Mouse (Mus musculus) heart, postnatal 0 days (tissue): ENCODE results near the gene Med6. TPM values are rescaled to one million over a fixed set of nuclear protein-coding genes. Genes with fewer than 3 reads are reported as not detected.

Source experiments
- ATAC-seq: fragments of 200-750 bp; cut with Nextera tagmentation; 2 replicates; pipeline ENCODE4 v1.8.0; 2017; ENCODE audit warnings: low read depth, moderate number of reproducible peaks, moderate library complexity; ENCODE audit not compliant: insufficient read depth
- DNase-seq: peaks from one replicate; pipeline ENCODE4 v3.0.0-alpha.2; 2016; ENCODE audit warnings: low spot score
- H3K27ac ChIP-seq: fragments of 300-500 bp; sonication (generic); 2 replicates; pipeline ENCODE4 v1.5.1; 2014; ENCODE audit warnings: low read depth, mild to moderate bottlenecking
- H3K27me3 ChIP-seq: fragments of 300-500 bp; sonication (generic); 2 replicates; pipeline ENCODE4 v1.6.1; 2014; ENCODE audit warnings: low read length, mixed read lengths; ENCODE audit not compliant: control insufficient read depth, insufficient read depth
- H3K36me3 ChIP-seq: fragments of 300-500 bp; sonication (generic); replicated peaks from 2 replicates; pipeline ENCODE4 v1.6.1; 2014; ENCODE audit warnings: low read length, mixed read lengths; ENCODE audit not compliant: control insufficient read depth, insufficient read depth
- H3K4me1 ChIP-seq: fragments of 300-500 bp; sonication (generic); 2 replicates; pipeline ENCODE4 v1.6.1; 2014; ENCODE audit warnings: antibody characterized with exemption; ENCODE audit not compliant: control insufficient read depth, insufficient read depth
- H3K4me2 ChIP-seq: fragments of 300-500 bp; sonication (generic); 2 replicates; pipeline ENCODE4 v1.6.1; 2014; ENCODE audit warnings: low read depth, mild to moderate bottlenecking, low read length, moderate library complexity
- H3K4me3 ChIP-seq: fragments of 300-500 bp; sonication (generic); 2 replicates; pipeline ENCODE4 v1.5.1; 2014; ENCODE audit warnings: low read depth, low read length
- H3K9ac ChIP-seq: fragments of 300-500 bp; sonication (generic); replicated peaks from 2 replicates; pipeline ENCODE4 v1.6.1; 2014; ENCODE audit warnings: low read depth, low read length, mixed read lengths
- H3K9me3 ChIP-seq: fragments of 300-500 bp; sonication (generic); replicated peaks from 2 replicates; pipeline ENCODE4 v1.6.1; 2016; ENCODE audit warnings: low read length; ENCODE audit not compliant: control insufficient read depth
- CTCF ChIP-seq: IDR thresholded peaks from 2 replicates; pipeline ENCODE4 v1.5.1; 2016; ENCODE audit warnings: antibody characterized with exemption, control low read depth, low read depth
- EP300 ChIP-seq: IDR thresholded peaks from 2 replicates; pipeline ENCODE4 v1.6.1; 2016; ENCODE audit warnings: antibody characterized with exemption, low read depth
- WGBS: fragments of 180-500 bp; shearing (Covaris S2); extraction: QIAGEN DNeasy Blood & Tissue Kit; methylation state at CpG from one replicate; pipeline ENCODE4 v1.1.7; 2014; 5-methylcytosine and 5-hydroxymethylcytosine counted together
- polyA plus RNA-seq: library from polyadenylated mRNA; unstranded; fragments of >200 nt; fragmentation: Nextera tagmentation; extraction: Ambion mirVana; gene quantifications from 2 replicates; pipeline ENCODE4 v1.2.1, GENCODE M21; 2015
- total RNA-seq: library from RNA; depleted of rRNA; stranded (reverse); fragments of >200 nt; gene quantifications from 2 replicates; pipeline ENCODE4 v1.2.3, GENCODE M21; 2014; ENCODE audit warnings: low replicate concordance

Gene Med6
- total and polyA plus RNA-seq, 2 experiments from 2014 or later = 13.5 to 31.8 TPM

DNA sequence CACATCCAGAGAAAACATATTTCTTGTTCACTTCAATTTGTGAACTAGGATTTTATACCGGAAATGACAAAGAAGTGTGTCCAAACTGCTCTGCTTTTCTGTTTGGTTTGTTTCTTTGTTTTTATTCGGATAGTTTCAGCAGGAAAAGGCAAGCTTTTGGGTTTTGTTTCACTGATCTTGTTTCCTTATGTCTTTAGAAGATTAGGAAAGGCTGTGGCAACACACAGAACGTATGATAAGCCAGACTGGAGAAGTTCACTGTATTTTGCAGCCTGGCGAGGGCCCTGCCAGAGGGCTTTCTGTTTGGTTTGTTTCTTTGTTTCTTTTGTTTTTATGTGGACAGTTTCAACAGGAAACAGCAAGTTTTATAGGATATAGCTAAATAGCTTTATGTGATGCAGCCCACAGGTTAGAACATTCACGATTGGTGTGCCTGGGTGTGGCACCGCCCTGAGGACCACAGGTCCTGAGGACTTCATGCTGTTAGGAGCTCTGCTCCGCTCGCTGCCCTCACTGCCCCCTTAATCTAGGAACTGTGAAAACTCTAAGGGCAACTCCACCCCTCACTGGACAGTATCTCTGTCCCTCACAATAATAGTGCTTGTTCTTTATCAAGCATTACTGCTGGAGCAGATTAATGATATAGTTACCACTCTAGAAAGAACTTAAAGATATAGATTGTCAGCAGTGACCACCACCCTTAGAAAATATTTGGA lies 1.9 kb upstream of the Med6 start:
- H3K27ac ChIP-seq = no peak overlapping the region
- H3K4me2 ChIP-seq = no peak overlapping the region
- no peaks in the 10 kb centered on the region for H3K9me3 ChIP-seq
- peaks cover 10% of the 10 kb centered on the region for H3K4me1 ChIP-seq
- 59% methylated on average over 8 of the region's 8 CpGs for WGBS
- TF ChIP-seq CTCF (no peak), EP300 (no peak)
- no peak overlapping the region for H3K4me3 ChIP-seq
- no peak overlapping the region for H3K9ac ChIP-seq
- DNase-seq (no peak), ATAC-seq (no peak)
- no peaks in the 10 kb centered on the region for H3K36me3 ChIP-seq
- peaks cover 3% of the 10 kb centered on the region; the same call in 1 of the 2 replicates for H3K27me3 ChIP-seq

DNA sequence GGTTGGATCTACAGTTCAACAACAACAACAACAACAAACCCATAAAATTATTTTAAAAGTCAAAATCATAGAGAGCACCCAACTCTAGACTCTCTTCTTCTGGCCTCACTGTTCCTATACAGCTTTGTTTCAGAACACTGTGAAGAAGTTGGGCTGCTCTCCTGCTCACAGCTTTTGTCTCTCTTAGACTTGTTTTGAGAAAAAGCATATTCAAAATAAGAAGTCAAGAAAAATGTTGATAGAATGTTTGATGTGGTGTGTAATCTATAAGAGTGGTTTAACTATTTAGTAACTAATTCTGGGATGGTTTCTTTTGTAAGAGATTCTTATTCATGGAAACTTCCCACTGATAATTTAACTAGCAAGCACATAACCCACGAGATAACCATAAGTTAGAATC lies 26.4 kb downstream of the Med6 start, which contains the start of gene Adam21:
Gene Adam21, minus strand, starts transcription at position 101 of the 400 bp plus-strand sequence.
- H3K9ac ChIP-seq = no peak within 1 kb of the TSS
- no peak for TF ChIP-seq CTCF
- no peak for TF ChIP-seq EP300
- no peak within 1 kb of the TSS for H3K4me3 ChIP-seq
- ATAC-seq = no peak
- H3K9me3 ChIP-seq = no peaks in the 10 kb centered on the region
- DNase-seq = no peak
- 90% methylated on average over 1 of the region's 1 CpGs for WGBS
- no peaks in the 10 kb centered on the region for H3K27me3 ChIP-seq
- H3K27ac ChIP-seq = no peak within 1 kb of the TSS
- no peaks in the 10 kb centered on the region for H3K4me1 ChIP-seq
- no peaks in the 10 kb centered on the region; the same call in 1 of the 2 replicates for H3K36me3 ChIP-seq
- no peak within 1 kb of the TSS for H3K4me2 ChIP-seq

DNA sequence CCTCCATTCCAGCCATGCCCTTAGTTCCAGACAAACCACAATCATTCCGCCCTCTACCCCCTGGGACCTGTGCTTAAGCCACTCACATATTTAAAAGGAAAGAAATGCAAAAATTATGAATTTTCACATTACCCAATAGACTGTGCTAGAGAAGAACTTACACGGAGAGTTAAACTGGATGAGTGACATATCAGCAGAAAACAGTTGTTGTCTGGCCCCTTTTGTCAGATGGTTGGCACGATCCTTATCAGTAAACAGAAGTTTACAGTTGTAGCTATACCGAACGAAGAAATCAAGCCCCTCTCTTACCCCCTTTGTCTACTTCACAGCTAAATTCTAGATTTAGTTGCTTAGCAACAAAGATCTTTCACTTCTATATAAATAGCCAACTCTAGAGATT lies 26.9 kb downstream of the Med6 start:
- Histone ChIP-seq H3K27me3 (no peaks in the 10 kb centered on the region), H3K4me3 (no peak overlapping the region), H3K9me3 (no peaks in the 10 kb centered on the region), H3K9ac (no peak overlapping the region), H3K4me1 (no peaks in the 10 kb centered on the region), H3K4me2 (no peak overlapping the region), H3K36me3 (no peaks in the 10 kb centered on the region; the same call in 1 of the 2 replicates), H3K27ac (no peak overlapping the region)
- no peak for TF ChIP-seq EP300
- TF ChIP-seq CTCF = no peak
- ATAC-seq (no peak), DNase-seq (no peak)
- WGBS = 84% methylated on average over 5 of the region's 5 CpGs

GRCm38 (mm10) chr12:81564173-81564572 lies 30.6 kb downstream of the Med6 start:
- ATAC-seq = no peak
- WGBS = 81% methylated on average over 3 of the region's 3 CpGs

GRCm38 (mm10) chr12:81549286-81549685 lies 45.5 kb downstream of the Med6 start:
- Histone ChIP-seq H3K27me3 (no peaks in the 10 kb centered on the region), H3K9ac (no peak overlapping the region), H3K4me1 (no peaks in the 10 kb centered on the region), H3K36me3 (no peaks in the 10 kb centered on the region), H3K4me3 (no peak overlapping the region), H3K9me3 (no peaks in the 10 kb centered on the region), H3K27ac (no peak overlapping the region), H3K4me2 (no peak overlapping the region)
- DNase-seq (no peak), ATAC-seq (no peak)
- TF ChIP-seq CTCF (no peak), EP300 (no peak)
- WGBS = 76% methylated on average over 3 of the region's 3 CpGs

More at GRCm38 (mm10) chr12:81564173-81564572, 30.6 kb downstream of the Med6 start:
- H3K27ac ChIP-seq = no peak overlapping the region
- H3K27me3 ChIP-seq = no peaks in the 10 kb centered on the region
- TF ChIP-seq EP300 = no peak
- no peak for TF ChIP-seq CTCF
- no peaks in the 10 kb centered on the region for H3K4me1 ChIP-seq
- H3K4me3 ChIP-seq = no peak overlapping the region
- H3K36me3 ChIP-seq = no peaks in the 10 kb centered on the region
- DNase-seq = no peak
- H3K9me3 ChIP-seq = no peaks in the 10 kb centered on the region
- no peak overlapping the region for H3K4me2 ChIP-seq
- no peak overlapping the region for H3K9ac ChIP-seq

GRCm38 (mm10) chr12:81547163-81547562 lies 47.6 kb downstream of the Med6 start:
- Histone ChIP-seq H3K9me3 (no peaks in the 10 kb centered on the region), H3K27ac (no peak overlapping the region), H3K27me3 (no peaks in the 10 kb centered on the region), H3K4me1 (no peaks in the 10 kb centered on the region), H3K4me2 (no peak overlapping the region), H3K36me3 (no peaks in the 10 kb centered on the region), H3K4me3 (no peak overlapping the region), H3K9ac (no peak overlapping the region)
- WGBS = 62% methylated on average over 4 of the region's 4 CpGs
- no peak for ATAC-seq
- no peak for DNase-seq
- TF ChIP-seq EP300 = no peak
- no peak for TF ChIP-seq CTCF
